Mouse (Mus musculus): ENCODE results near the gene Zfp597. TPM values are rescaled to one million over a fixed set of nuclear protein-coding genes. Genes with fewer than 3 reads are reported as not detected.

Zfp597 gene
- polyA plus RNA-seq, 1 experiment from 2014 or later = 12.1 TPM

DNA sequence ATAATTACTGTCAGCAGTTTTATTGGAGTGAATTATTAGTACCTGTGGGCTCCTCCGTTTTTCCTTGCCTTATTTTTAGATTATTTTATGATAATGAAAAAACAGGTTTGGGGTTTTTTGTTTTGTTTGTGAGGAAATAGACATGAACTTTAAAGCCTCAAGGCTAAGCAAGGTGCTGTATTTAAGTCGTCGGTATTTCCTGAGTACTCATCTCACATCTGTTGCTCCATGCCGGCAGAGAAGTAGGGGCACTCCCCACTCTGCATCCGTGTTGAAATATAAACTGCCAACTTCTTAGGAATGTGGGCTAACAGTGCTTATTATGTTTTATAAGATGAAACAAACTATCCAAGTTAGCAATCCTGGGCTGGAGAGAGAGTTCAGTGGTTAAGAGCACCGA lies 11.7 kb upstream of the Zfp597 start:
- no peak overlapping the region for H3K27ac ChIP-seq
- no peaks in the 10 kb centered on the region for H3K27me3 ChIP-seq
- H3K36me3 ChIP-seq = peaks cover 45% of the 10 kb centered on the region
- H3K9me3 ChIP-seq (replicated peaks) = no peaks in the 10 kb centered on the region
- H3K4me3 ChIP-seq = no peak overlapping the region
- 87% methylated on average over 6 of the region's 6 CpGs for WGBS
- no peaks in the 10 kb centered on the region for H3K4me1 ChIP-seq
- H3K9ac ChIP-seq = no peak overlapping the region
- no peak for ATAC-seq (ENCODE audit: low FRiP score)
- H3K4me2 ChIP-seq (replicated peaks) = no peak overlapping the region

- H3K36me3 ChIP-seq = peaks cover 37% of the 10 kb centered on the region
- no peak overlapping the region for H3K9ac ChIP-seq
- no peak overlapping the region for H3K4me2 ChIP-seq (replicated peaks)
- no peak for ATAC-seq (ENCODE audit: low FRiP score)
- H3K4me1 ChIP-seq = no peaks in the 10 kb centered on the region
- H3K27me3 ChIP-seq = no peaks in the 10 kb centered on the region
- H3K27ac ChIP-seq = no peak overlapping the region
- no peak overlapping the region for H3K4me3 ChIP-seq
- no peaks in the 10 kb centered on the region for H3K9me3 ChIP-seq (replicated peaks)
- 83% methylated on average over 9 of the region's 9 CpGs for WGBS
Measured at GRCm38 (mm10) chr16:3895173-3895792, 10.9 kb upstream of the Zfp597 start.

GRCm38 (mm10) chr16:3893739-3894138 lies 9.4 kb upstream of the Zfp597 start:
- no peaks in the 10 kb centered on the region for H3K9me3 ChIP-seq (replicated peaks)
- 78% methylated on average over 3 of the region's 3 CpGs for WGBS
- H3K4me1 ChIP-seq = no peaks in the 10 kb centered on the region
- no peak overlapping the region for H3K9ac ChIP-seq
- H3K27ac ChIP-seq = no peak overlapping the region
- no peak overlapping the region for H3K4me3 ChIP-seq
- no peak for ATAC-seq (ENCODE audit: low FRiP score)
- no peak overlapping the region for H3K4me2 ChIP-seq (replicated peaks)
- H3K36me3 ChIP-seq = peaks cover 22% of the 10 kb centered on the region
- no peaks in the 10 kb centered on the region for H3K27me3 ChIP-seq

DNA sequence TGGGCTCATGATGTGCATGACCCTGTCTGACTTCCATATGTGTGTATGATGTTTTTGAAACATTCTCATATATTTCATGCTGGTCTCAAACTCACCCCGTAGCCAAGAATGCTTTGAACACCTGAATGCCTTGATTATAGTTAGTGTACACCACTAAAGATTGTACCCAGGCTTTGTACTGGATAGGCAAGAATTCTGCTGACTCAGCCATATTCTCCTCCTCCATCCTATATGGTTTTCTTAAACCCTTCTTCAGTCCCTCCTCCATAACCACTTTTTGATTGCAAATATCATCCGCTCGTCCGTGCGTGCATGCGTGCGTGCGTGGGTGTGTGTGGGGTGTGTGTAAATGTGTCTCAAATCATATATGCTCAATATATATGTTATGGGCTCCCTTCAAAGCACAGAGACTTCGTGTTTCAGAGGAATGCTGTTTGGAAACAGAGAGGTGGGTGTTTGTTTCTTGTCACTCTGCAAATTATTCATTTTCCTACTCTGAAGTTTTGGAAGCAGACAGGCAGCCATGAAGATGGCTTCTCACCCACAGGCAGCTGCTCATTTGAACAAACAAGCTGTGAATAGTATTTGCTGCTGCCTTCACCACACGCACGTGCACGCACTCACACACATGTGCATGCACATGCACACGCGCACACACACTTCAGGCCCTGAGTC lies 7.4 kb upstream of the Zfp597 start:
- Histone ChIP-seq H3K9ac (no peak overlapping the region), H3K4me1 (no peaks in the 10 kb centered on the region), H3K9me3 (replicated peaks) (no peaks in the 10 kb centered on the region), H3K4me3 (no peak overlapping the region), H3K27ac (no peak overlapping the region), H3K36me3 (peaks cover 6% of the 10 kb centered on the region), H3K4me2 (replicated peaks) (no peak overlapping the region), H3K27me3 (no peaks in the 10 kb centered on the region)
- ATAC-seq (ENCODE audit: low FRiP score) = no peak
- 96% methylated on average over 14 of the region's 14 CpGs for WGBS

- peak overlapping the region; percentile 66 for H3K4me2 ChIP-seq (replicated peaks)
- no peaks in the 10 kb centered on the region for H3K27me3 ChIP-seq
- 4% methylated on average over 10 of the region's 10 CpGs for WGBS
- H3K4me3 ChIP-seq = peak overlapping the region; percentile 95
- H3K9me3 ChIP-seq (replicated peaks) = no peaks in the 10 kb centered on the region
- peaks cover 15% of the 10 kb centered on the region for H3K4me1 ChIP-seq
- ATAC-seq (ENCODE audit: low FRiP score) = peak; percentile 41
- peak overlapping the region; percentile 93 for H3K27ac ChIP-seq
- peaks cover 4% of the 10 kb centered on the region; the same call in 1 of the 2 replicates for H3K36me3 ChIP-seq
- H3K9ac ChIP-seq = peak overlapping the region; percentile 90
Measured at GRCm38 (mm10) chr16:3885065-3885670, 807 bp upstream of the Zfp597 start.

GRCm38 (mm10) chr16:3876346-3876745 lies 8.0 kb downstream of the Zfp597 start:
- ATAC-seq (ENCODE audit: low FRiP score) = no peak
- Histone ChIP-seq H3K27ac (no peak overlapping the region), H3K4me2 (replicated peaks) (no peak overlapping the region), H3K4me3 (no peak overlapping the region), H3K27me3 (no peaks in the 10 kb centered on the region), H3K9ac (no peak overlapping the region), H3K4me1 (peaks cover 13% of the 10 kb centered on the region), H3K9me3 (replicated peaks) (no peaks in the 10 kb centered on the region), H3K36me3 (peaks cover 7% of the 10 kb centered on the region)
- WGBS = 97% methylated on average over 4 of the region's 4 CpGs

GRCm38 (mm10) chr16:3872216-3873047 lies 11.9 kb downstream of the Zfp597 start, which contains the start of gene Naa60:
TSS of gene Naa60 (plus strand) at chr16:3872375.
- Histone ChIP-seq H3K4me2 (replicated peaks) (peak within 1 kb of the TSS; percentile 88), H3K27ac (0 out of 2 replicates have a peak within 1 kb of the TSS, but pooled peaks have one; percentile 46), H3K4me1 (peaks cover 16% of the 10 kb centered on the region), H3K9ac (peak within 1 kb of the TSS; percentile 55), H3K9me3 (replicated peaks) (no peaks in the 10 kb centered on the region), H3K4me3 (peak within 1 kb of the TSS; percentile 54), H3K27me3 (no peaks in the 10 kb centered on the region), H3K36me3 (peaks cover 3% of the 10 kb centered on the region; the same call in 1 of the 2 replicates)
- WGBS = 3% methylated on average over 47 of the region's 47 CpGs
- ATAC-seq (ENCODE audit: low FRiP score) = peak; percentile 98

- ATAC-seq (ENCODE audit: low FRiP score) = no peak; the same call in 1 of the 2 replicates
- Histone ChIP-seq H3K4me2 (replicated peaks) (peak overlapping the region; percentile 88), H3K4me3 (peak overlapping the region; percentile 54), H3K9ac (peak overlapping the region; percentile 55), H3K9me3 (replicated peaks) (no peaks in the 10 kb centered on the region), H3K27ac (no peak overlapping the region), H3K36me3 (peaks cover 3% of the 10 kb centered on the region; the same call in 1 of the 2 replicates), H3K27me3 (no peaks in the 10 kb centered on the region), H3K4me1 (peaks cover 16% of the 10 kb centered on the region)
- 2% methylated on average over 16 of the region's 16 CpGs for WGBS
Measured at GRCm38 (mm10) chr16:3871815-3872214, 12.5 kb downstream of the Zfp597 start.

- Histone ChIP-seq H3K27ac (no peak overlapping the region), H3K4me1 (no peaks in the 10 kb centered on the region), H3K36me3 (peaks cover 28% of the 10 kb centered on the region), H3K27me3 (no peaks in the 10 kb centered on the region), H3K4me2 (replicated peaks) (no peak overlapping the region), H3K9ac (no peak overlapping the region), H3K9me3 (replicated peaks) (no peaks in the 10 kb centered on the region), H3K4me3 (no peak overlapping the region)
- ATAC-seq (ENCODE audit: low FRiP score) = no peak
- 90% methylated on average over 4 of the region's 4 CpGs for WGBS
Measured at GRCm38 (mm10) chr16:3859254-3859653, 25.1 kb downstream of the Zfp597 start.

- no peak overlapping the region for H3K4me3 ChIP-seq
- H3K4me2 ChIP-seq (replicated peaks) = no peak overlapping the region
- no peak for ATAC-seq (ENCODE audit: low FRiP score)
- H3K27ac ChIP-seq = no peak overlapping the region
- no peaks in the 10 kb centered on the region for H3K4me1 ChIP-seq
- WGBS = 89% methylated on average over 1 of the region's 1 CpGs
- H3K27me3 ChIP-seq = no peaks in the 10 kb centered on the region
- H3K36me3 ChIP-seq = peaks cover 5% of the 10 kb centered on the region
- no peaks in the 10 kb centered on the region for H3K9me3 ChIP-seq (replicated peaks)
- H3K9ac ChIP-seq = no peak overlapping the region
Measured at GRCm38 (mm10) chr16:3855776-3856175, 28.6 kb downstream of the Zfp597 start.

DNA sequence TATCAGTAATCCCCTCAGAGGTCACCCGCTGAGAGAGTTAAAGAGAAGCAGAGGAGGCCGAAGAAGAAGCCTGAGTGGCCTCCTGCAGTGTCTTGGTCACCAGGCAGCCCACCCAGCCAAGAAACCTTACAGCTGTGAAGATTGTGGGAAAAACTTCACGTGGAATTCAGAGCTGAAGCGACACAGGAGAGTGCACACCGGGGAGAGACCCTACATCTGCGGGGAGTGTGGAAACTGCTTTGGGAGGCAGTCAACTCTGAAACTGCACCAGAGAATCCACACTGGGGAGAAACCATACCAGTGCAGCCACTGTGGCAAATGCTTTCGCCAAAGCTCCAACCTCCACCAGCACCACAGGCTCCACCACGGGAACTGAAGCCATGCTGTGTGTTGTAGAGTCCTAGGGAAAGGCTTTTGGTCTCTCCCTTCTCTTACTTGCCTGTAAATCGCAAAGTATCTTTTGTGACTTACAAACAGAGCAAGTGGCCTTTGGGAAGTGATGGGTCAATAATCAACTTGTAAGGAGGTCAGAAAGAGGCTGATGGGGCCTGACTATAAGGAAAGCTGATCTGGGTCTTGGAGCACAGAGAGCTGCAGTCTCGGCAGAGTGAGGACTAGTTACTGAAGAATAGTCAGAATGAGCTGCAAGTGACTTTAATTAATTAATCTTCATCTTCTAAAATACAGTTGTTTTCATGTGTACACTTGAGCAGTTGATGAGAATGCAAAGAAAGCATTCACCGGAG lies 29.8 kb downstream of the Zfp597 start:
- 51% methylated on average over 11 of the region's 11 CpGs for WGBS
- no peak overlapping the region for H3K4me3 ChIP-seq
- H3K9ac ChIP-seq = no peak overlapping the region
- H3K27ac ChIP-seq = no peak overlapping the region
- no peak for ATAC-seq (ENCODE audit: low FRiP score)
- no peaks in the 10 kb centered on the region for H3K36me3 ChIP-seq
- no peaks in the 10 kb centered on the region for H3K27me3 ChIP-seq
- H3K4me2 ChIP-seq (replicated peaks) = no peak overlapping the region
- no peaks in the 10 kb centered on the region for H3K4me1 ChIP-seq
- no peaks in the 10 kb centered on the region for H3K9me3 ChIP-seq (replicated peaks)

Data from hindbrain, embryonic 12.5 days (tissue).